Mouse (Mus musculus) spleen, adult 2 months (tissue): ENCODE measurements around the gene Enpp6. TPM values are rescaled to one million over a fixed set of nuclear protein-coding genes. Genes with fewer than 3 reads are reported as not detected.

ENCODE experiments used
- DNase-seq, 2 experiments: peaks; one replicate each; pipeline versions ENCODE4 v3.0.0 to v3.0.0-alpha.2; 2012 to 2021; ENCODE audit warnings: low spot score in 2 of 2, low read depth in 1 of 2
- H3K27ac ChIP-seq: fragments of 200-500 bp; 2 replicates; pipeline ENCODE4 v1.5.1; 2012; ENCODE audit warnings: low read length, inconsistent platforms; ENCODE audit not compliant: insufficient read depth
- H3K27me3 ChIP-seq: fragments of 200-500 bp; 2 replicates; pipeline ENCODE4 v1.6.1; 2012; ENCODE audit warnings: mild to moderate bottlenecking, moderate library complexity, low read length, inconsistent platforms; ENCODE audit not compliant: control insufficient read depth, insufficient read depth
- H3K36me3 ChIP-seq: fragments of 200-500 bp; 2 replicates; pipeline ENCODE4 v1.6.1; 2012; ENCODE audit warnings: mild to moderate bottlenecking, low read length, inconsistent platforms; ENCODE audit not compliant: control insufficient read depth, insufficient read depth
- H3K4me1 ChIP-seq: fragments of 200-500 bp; 2 replicates; pipeline ENCODE4 v1.6.1; 2011; ENCODE audit warnings: inconsistent platforms; ENCODE audit not compliant: control insufficient read depth, insufficient read depth, insufficient read length
- H3K4me3 ChIP-seq: fragments of 200-500 bp; 2 replicates; pipeline ENCODE4 v1.5.1; 2011; ENCODE audit warnings: mild to moderate bottlenecking, inconsistent platforms; ENCODE audit not compliant: insufficient read depth, insufficient read length; ENCODE audit errors: extremely low read depth
- CTCF ChIP-seq: fragments of 200-500 bp; IDR thresholded peaks from 2 replicates; pipeline ENCODE4 v1.5.1; 2011; ENCODE audit warnings: mild to moderate bottlenecking, inconsistent platforms; ENCODE audit not compliant: insufficient read depth, insufficient read length, insufficient replicate concordance; ENCODE audit errors: extremely low read depth
- POLR2A ChIP-seq: fragments of 200-500 bp; IDR thresholded peaks from 2 replicates; pipeline ENCODE4 v1.6.1; 2011; ENCODE audit warnings: low read depth, low read length, inconsistent platforms
- WGBS: fragments of 180-500 bp; shearing (Covaris S2); methylation state at CpG from one replicate; pipeline ENCODE4 v1.1.7; 2018; 5-methylcytosine and 5-hydroxymethylcytosine counted together
- polyA plus RNA-seq: library from polyadenylated mRNA; depleted of rRNA; stranded (reverse); fragments of >200 nt; gene quantifications from 2 replicates; pipeline ENCODE4 v1.2.3, GENCODE M21; 2012

Gene Enpp6
- polyA plus RNA-seq, 1 experiment: 1.8 TPM

GRCm38 (mm10) chr8:46969386-46969785 lies 17.3 kb upstream of the Enpp6 start:
- no peak for TF ChIP-seq CTCF
- TF ChIP-seq POLR2A: no peak
- 52% methylated on average over 2 of the region's 2 CpGs for WGBS
- Histone ChIP-seq H3K36me3 (no peaks in the 10 kb centered on the region), H3K27me3 (no peaks in the 10 kb centered on the region), H3K4me3 (no peak overlapping the region), H3K4me1 (no peaks in the 10 kb centered on the region), H3K27ac (no peak overlapping the region)
- DNase-seq: peak in 1 of 2 experiments; percentile 14

- H3K27me3 ChIP-seq: no peaks in the 10 kb centered on the region
- WGBS: 90% methylated on average over 4 of the region's 4 CpGs
- no peaks in the 10 kb centered on the region for H3K36me3 ChIP-seq
- H3K4me3 ChIP-seq: no peak overlapping the region
- TF ChIP-seq POLR2A (no peak), CTCF (no peak)
- H3K4me1 ChIP-seq: no peaks in the 10 kb centered on the region
- DNase-seq: no peak
- H3K27ac ChIP-seq: no peak overlapping the region
These were observed 9.3 kb upstream of the Enpp6 start for GRCm38 (mm10) chr8:46977376-46977775.

GRCm38 (mm10) chr8:46982166-46982565 lies 4.5 kb upstream of the Enpp6 start:
- no peaks in the 10 kb centered on the region for H3K36me3 ChIP-seq
- no peak for TF ChIP-seq POLR2A
- TF ChIP-seq CTCF: no peak
- H3K4me3 ChIP-seq: no peak overlapping the region
- H3K27me3 ChIP-seq: no peaks in the 10 kb centered on the region
- DNase-seq: no peak
- H3K4me1 ChIP-seq: no peaks in the 10 kb centered on the region
- H3K27ac ChIP-seq: no peak overlapping the region
- WGBS: 69% methylated on average over 6 of the region's 6 CpGs

GRCm38 (mm10) chr8:46982770-46983169 lies 3.9 kb upstream of the Enpp6 start:
- Histone ChIP-seq H3K4me3 (no peak overlapping the region), H3K27me3 (no peaks in the 10 kb centered on the region), H3K4me1 (no peaks in the 10 kb centered on the region), H3K36me3 (no peaks in the 10 kb centered on the region), H3K27ac (no peak overlapping the region)
- WGBS: 76% methylated on average over 4 of the region's 4 CpGs
- no peak for DNase-seq
- TF ChIP-seq CTCF: no peak
- TF ChIP-seq POLR2A: no peak

- Histone ChIP-seq H3K36me3 (no peaks in the 10 kb centered on the region), H3K4me1 (no peaks in the 10 kb centered on the region), H3K4me3 (no peak overlapping the region), H3K27me3 (no peaks in the 10 kb centered on the region), H3K27ac (no peak overlapping the region)
- WGBS: 86% methylated on average over 11 of the region's 11 CpGs
- TF ChIP-seq CTCF: no peak
- no peak for TF ChIP-seq POLR2A
- no peak for DNase-seq
These were observed 2.0 kb upstream of the Enpp6 start for GRCm38 (mm10) chr8:46984647-46985046.

- H3K36me3 ChIP-seq: no peaks in the 10 kb centered on the region
- WGBS: 89% methylated on average over 6 of the region's 6 CpGs
These were observed 1.7 kb downstream of the Enpp6 start for GRCm38 (mm10) chr8:46988366-46988765.

GRCm38 (mm10) chr8:46991081-46991480 lies 4.4 kb downstream of the Enpp6 start:
- no peak overlapping the region for H3K4me3 ChIP-seq
- no peaks in the 10 kb centered on the region; the same call in 1 of the 2 replicates for H3K4me1 ChIP-seq
- H3K36me3 ChIP-seq: no peaks in the 10 kb centered on the region
- DNase-seq: no peak
- 54% methylated on average over 5 of the region's 5 CpGs for WGBS
- H3K27me3 ChIP-seq: no peaks in the 10 kb centered on the region
- no peak overlapping the region for H3K27ac ChIP-seq
- TF ChIP-seq CTCF: no peak
- no peak for TF ChIP-seq POLR2A

More at GRCm38 (mm10) chr8:46988366-46988765, 1.7 kb downstream of the Enpp6 start:
- Histone ChIP-seq H3K27ac (no peak overlapping the region), H3K27me3 (no peaks in the 10 kb centered on the region), H3K4me1 (no peaks in the 10 kb centered on the region; the same call in 1 of the 2 replicates), H3K4me3 (no peak overlapping the region)
- no peak for DNase-seq
- TF ChIP-seq POLR2A: no peak
- no peak for TF ChIP-seq CTCF
